Mouse (Mus musculus): ENCODE measurements around the gene Gm5089.

The Gm5089 gene

GRCm38 (mm10) chr14:122477971-122478573, 27.2 kb upstream of the Gm5089 start:
- in situ Hi-C loops (cut with MboI; ENCODE audit: unreplicated experiment in 2 of 2) = no loop called here

GRCm38 (mm10) chr14:122477261-122477671, 26.4 kb upstream of the Gm5089 start:
- in situ Hi-C loops (cut with MboI; ENCODE audit: unreplicated experiment in 2 of 2) = no loop called here

GRCm38 (mm10) chr14:122476822-122477215, 25.9 kb upstream of the Gm5089 start:
- in situ Hi-C loops (cut with MboI; ENCODE audit: unreplicated experiment in 2 of 2) = no loop called here

- in situ Hi-C loops (cut with MboI; ENCODE audit: unreplicated experiment in 2 of 2) = no loop called here
Measured at GRCm38 (mm10) chr14:122476041-122476821, 25.3 kb upstream of the Gm5089 start.

GRCm38 (mm10) chr14:122475557-122476040, 24.7 kb upstream of the Gm5089 start:
- in situ Hi-C loops (cut with MboI; ENCODE audit: unreplicated experiment in 2 of 2) = no loop called here

GRCm38 (mm10) chr14:122474891-122475556, 24.1 kb upstream of the Gm5089 start, which contains the start of gene Zic2:
Gene Zic2, plus strand, starts transcription at chr14:122475435.
- in situ Hi-C loops (cut with MboI; ENCODE audit: unreplicated experiment in 2 of 2) = no loop called here

GRCm38 (mm10) chr14:122474041-122474890, 23.4 kb upstream of the Gm5089 start:
- in situ Hi-C loops (cut with MboI; ENCODE audit: unreplicated experiment in 2 of 2) = no loop called here

- in situ Hi-C loops (cut with MboI; ENCODE audit: unreplicated experiment in 2 of 2) = no loop called here
Measured at GRCm38 (mm10) chr14:122473211-122473751, 22.4 kb upstream of the Gm5089 start.

- in situ Hi-C loops (cut with MboI; ENCODE audit: unreplicated experiment in 2 of 2) = no loop called here
Measured at GRCm38 (mm10) chr14:122472647-122473046, 21.7 kb upstream of the Gm5089 start.

GRCm38 (mm10) chr14:122472161-122472560, 21.2 kb upstream of the Gm5089 start:
- in situ Hi-C loops (cut with MboI; ENCODE audit: unreplicated experiment in 2 of 2) = no loop called here

- in situ Hi-C loops (cut with MboI; ENCODE audit: unreplicated experiment in 2 of 2) = no loop called here
Measured at GRCm38 (mm10) chr14:122471449-122472085, 20.7 kb upstream of the Gm5089 start.

GRCm38 (mm10) chr14:122468971-122469755, 18.2 kb upstream of the Gm5089 start:
- in situ Hi-C loops (cut with MboI; ENCODE audit: unreplicated experiment in 2 of 2) = no loop called here

GRCm38 (mm10) chr14:122467926-122468841, 17.3 kb upstream of the Gm5089 start:
- in situ Hi-C loops (cut with MboI; ENCODE audit: unreplicated experiment in 2 of 2) = no loop called here

GRCm38 (mm10) chr14:122466756-122467362, 15.9 kb upstream of the Gm5089 start:
- in situ Hi-C loops (cut with MboI; ENCODE audit: unreplicated experiment in 2 of 2) = no loop called here

- in situ Hi-C loops (cut with MboI; ENCODE audit: unreplicated experiment in 2 of 2) = no loop called here
Measured at GRCm38 (mm10) chr14:122465931-122466490, 15.1 kb upstream of the Gm5089 start.

GRCm38 (mm10) chr14:122464763-122465741, 14.1 kb upstream of the Gm5089 start, which contains the start of gene Zic5:
Gene Zic5, minus strand, starts transcription at chr14:122465677.
- in situ Hi-C loops (cut with MboI; ENCODE audit: unreplicated experiment in 2 of 2) = no loop called here
